Mouse (Mus musculus) cerebellum, adult 11-12 months (tissue): ENCODE data around the gene Eef2kmt.

ENCODE experiments used
- DNase-seq: peaks from one replicate; pipeline ENCODE4 v3.0.0; 2022

Gene Eef2kmt

GRCm38 (mm10) chr16:5221403-5221802 is 34.4 kb downstream of the Eef2kmt start:
- DNase-seq, result no peak

- no peak for DNase-seq
These were observed 38.2 kb downstream of the Eef2kmt start for GRCm38 (mm10) chr16:5217341-5218133.

- no peak for DNase-seq
These were observed 39.1 kb downstream of the Eef2kmt start for GRCm38 (mm10) chr16:5216686-5217085.

- DNase-seq, result no peak
These were observed 41.7 kb downstream of the Eef2kmt start for GRCm38 (mm10) chr16:5214126-5214525.

GRCm38 (mm10) chr16:5212150-5212549 is 43.6 kb downstream of the Eef2kmt start:
- DNase-seq, result no peak

GRCm38 (mm10) chr16:5210365-5210764 is 45.4 kb downstream of the Eef2kmt start:
- no peak for DNase-seq

GRCm38 (mm10) chr16:5206051-5206450 is 49.7 kb downstream of the Eef2kmt start:
- no peak for DNase-seq

GRCm38 (mm10) chr16:5205431-5205970 is 50.3 kb downstream of the Eef2kmt start:
- DNase-seq, result no peak

GRCm38 (mm10) chr16:5203668-5204433 is 51.9 kb downstream of the Eef2kmt start, which contains the start of gene Nagpa:
Gene Nagpa (minus strand): TSS chr16:5204012.
- peak; percentile 79 for DNase-seq

- DNase-seq, result peak; percentile 25
These were observed 52.6 kb downstream of the Eef2kmt start for GRCm38 (mm10) chr16:5203200-5203599.

GRCm38 (mm10) chr16:5202681-5203080 is 53.1 kb downstream of the Eef2kmt start:
- peak; percentile 37 for DNase-seq

- no peak for DNase-seq
These were observed 60.7 kb downstream of the Eef2kmt start for GRCm38 (mm10) chr16:5195080-5195479.
